Mouse (Mus musculus) liver, adult 2 months (tissue): ENCODE results near the gene Lrrc8c.

ENCODE experiments used
- CTCF ChIP-seq: fragments of 200-500 bp; IDR thresholded peaks from 2 replicates; pipeline ENCODE4 v1.5.1; 2011; ENCODE audit warnings: low read depth, low read length, control low read depth
- POLR2A ChIP-seq: fragments of 200-500 bp; IDR thresholded peaks from 2 replicates; pipeline ENCODE4 v1.6.1; 2011; ENCODE audit warnings: low read length, control low read depth; ENCODE audit not compliant: insufficient read depth; ENCODE audit errors: extremely low read depth

DNA sequence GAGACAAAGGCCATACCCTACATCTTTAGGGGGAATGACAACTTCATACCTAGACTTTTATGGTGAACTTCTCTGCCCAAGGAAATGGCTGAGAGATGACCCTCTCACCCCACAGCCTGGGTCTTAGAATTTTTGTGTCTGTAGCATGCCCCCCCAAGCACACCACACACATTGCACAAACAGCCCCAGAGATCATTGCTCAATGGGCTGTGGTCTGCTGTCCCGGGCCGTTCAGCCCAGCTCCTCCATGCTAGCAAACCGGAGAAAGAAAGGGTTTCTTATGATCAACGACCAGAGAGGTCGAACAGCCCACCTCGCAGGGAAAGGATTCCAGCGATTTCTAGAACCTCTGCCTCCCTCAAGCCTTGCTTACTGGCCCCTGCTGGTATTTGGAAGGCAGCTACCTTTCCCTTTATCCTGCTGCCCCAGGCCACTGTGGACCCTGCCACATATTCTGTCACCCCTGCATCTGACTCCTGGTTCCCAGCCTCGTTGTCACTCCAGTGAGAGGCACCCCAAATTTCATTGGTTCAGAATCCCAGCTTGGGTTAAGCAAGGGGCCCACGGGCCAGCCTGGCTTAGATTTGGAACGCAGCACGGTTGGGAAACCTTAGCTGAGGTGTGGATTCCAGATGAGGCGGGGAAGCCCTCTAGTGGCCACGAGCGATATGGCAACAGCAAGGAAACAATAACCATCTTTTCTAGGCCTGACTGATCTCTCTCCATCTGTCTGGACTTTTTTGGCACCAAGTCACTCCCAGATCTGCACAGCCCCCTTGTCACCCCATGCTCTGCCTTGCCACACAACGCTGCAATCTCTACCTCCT is 135.3 kb downstream of the Lrrc8c start:
- peak; percentile 96 for TF ChIP-seq CTCF
- no peak for TF ChIP-seq POLR2A
